Mouse (Mus musculus) G1E (cell line): ENCODE measurements around the gene Flvcr1. TPM values are rescaled to one million over a fixed set of nuclear protein-coding genes. Genes with fewer than 3 reads are reported as not detected.
"Not testable (repeated sequence)": the region's sequence is repeated elsewhere in the genome, so short reads cannot be mapped to it uniquely, and the experiment has no call there.

ENCODE experiments used
- ATAC-seq: 2 replicates; pipeline ENCODE4 v1.8.0; 2016; ENCODE audit warnings: mild to moderate bottlenecking; ENCODE audit not compliant: insufficient number of reproducible peaks, poor library complexity, low FRiP score, severe bottlenecking; ENCODE audit errors: extremely low read depth
- DNase-seq: peaks from one replicate; pipeline ENCODE4 v3.0.0; 2012; ENCODE audit warnings: low spot score
- H3K27me3 ChIP-seq: 2 replicates; pipeline ENCODE4 v1.6.1; 2012; ENCODE audit warnings: mild to moderate bottlenecking, low read length, inconsistent platforms; ENCODE audit not compliant: insufficient read depth
- H3K36me3 ChIP-seq: replicated peaks from 2 replicates; pipeline ENCODE3; 2012; ENCODE audit warnings: mild to moderate bottlenecking, inconsistent platforms
- H3K4me1 ChIP-seq: 2 replicates; pipeline ENCODE4 v1.6.1; 2012; ENCODE audit warnings: low read depth, low read length, inconsistent platforms, mixed read lengths; ENCODE audit not compliant: insufficient read depth
- H3K4me3 ChIP-seq: 2 replicates; pipeline ENCODE4 v1.5.1; 2012; ENCODE audit warnings: low read depth, mild to moderate bottlenecking, inconsistent platforms, low read length, moderate library complexity, mixed read lengths
- H3K9me3 ChIP-seq: replicated peaks from 2 replicates; pipeline ENCODE4 v1.6.1; 2012; ENCODE audit warnings: inconsistent platforms
- CTCF ChIP-seq: IDR thresholded peaks from 2 replicates; pipeline ENCODE4 v1.5.1; 2012; ENCODE audit warnings: low read depth, low read length, inconsistent platforms, mixed read lengths
- GATA1 ChIP-seq: IDR thresholded peaks from 2 replicates; pipeline ENCODE4 v1.6.1; 2012; ENCODE audit warnings: borderline replicate concordance, low read length, inconsistent platforms, mixed read lengths
- GATA2 ChIP-seq: IDR thresholded peaks from 2 replicates; pipeline ENCODE4 v1.6.1; 2012; ENCODE audit warnings: low read depth, low read length, inconsistent platforms, borderline replicate concordance
- POLR2AphosphoS5 ChIP-seq: IDR thresholded peaks from 2 replicates; pipeline ENCODE4 v1.6.1; 2012; ENCODE audit warnings: low read depth, low read length, inconsistent platforms; ENCODE audit not compliant: insufficient replicate concordance
- TAL1 ChIP-seq: conservative IDR thresholded peaks from 2 replicates; pipeline ENCODE4 v1.6.1; 2012; ENCODE audit warnings: low read depth, low read length, inconsistent platforms, mixed read lengths
- polyA plus RNA-seq: library from polyadenylated mRNA; stranded (reverse); fragments of >175 nt; gene quantifications from 2 replicates; pipeline ENCODE4 v1.2.3, GENCODE M21; 2012
- total RNA-seq, 2 experiments: library from RNA; stranded (forward) in 1 of 2; stranded (reverse) in 1 of 2; fragments of 200-1000 nt in 1 of 2; fragments of >200 nt in 1 of 2; fragmentation: Nextera tagmentation in 1 of 2; gene quantifications; 2 replicates each; pipeline ENCODE4 v1.2.3; 2014 to 2017

Gene Flvcr1
- total and polyA plus RNA-seq, 3 experiments = 8.2 to 22.5 (median 20.2) TPM

DNA sequence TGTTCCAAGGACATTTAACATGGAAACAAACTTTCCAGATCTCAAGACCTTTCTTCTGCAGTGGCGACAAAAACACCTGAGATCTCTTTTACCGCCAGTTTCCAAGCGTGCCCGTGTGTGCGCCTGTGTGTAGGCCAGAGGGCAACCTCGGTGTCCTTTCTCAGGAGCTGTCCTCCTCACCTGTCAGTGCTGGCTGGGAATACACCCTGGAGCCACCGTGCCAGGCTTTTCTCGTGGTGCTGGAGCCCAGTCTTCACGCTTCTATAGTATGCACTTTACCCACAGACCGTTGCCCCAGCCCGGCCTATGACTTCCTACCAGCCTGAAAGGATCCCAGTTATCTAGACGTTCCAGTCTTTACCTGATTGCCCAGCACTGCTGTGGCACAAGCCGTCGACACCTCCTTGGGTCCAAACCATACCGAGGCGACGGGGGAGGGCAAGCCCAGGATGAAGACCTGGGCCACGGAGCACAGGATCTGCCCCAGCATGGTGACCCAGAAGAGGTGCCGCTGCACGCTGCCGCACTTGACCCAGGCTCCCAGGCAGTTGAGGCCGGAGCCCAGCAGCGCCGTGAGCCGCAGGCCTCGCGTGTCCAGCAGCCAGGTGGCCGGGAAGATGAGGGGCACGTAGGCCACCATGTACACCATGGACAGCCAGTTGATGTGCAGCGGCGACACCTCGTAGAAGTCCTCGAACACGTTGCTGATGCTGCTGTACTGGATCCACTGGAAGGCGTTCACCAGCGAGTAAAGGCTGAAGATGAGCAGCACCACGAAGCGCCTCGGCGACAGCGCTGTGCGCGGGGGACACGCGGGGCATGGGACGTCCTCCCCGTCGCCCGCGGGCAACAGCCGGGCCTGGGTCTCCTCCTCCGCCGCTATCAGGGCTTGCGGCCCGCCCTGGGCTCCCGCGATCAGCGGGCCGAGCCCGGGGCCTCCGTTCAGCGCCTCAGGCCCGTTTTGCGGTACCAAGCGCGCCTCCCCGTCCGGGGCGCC lies 644 bp downstream of the Flvcr1 start:
- ATAC-seq = no peak
- DNase-seq = no peak
- peaks cover 26% of the 10 kb centered on the region for H3K4me1 ChIP-seq

DNA sequence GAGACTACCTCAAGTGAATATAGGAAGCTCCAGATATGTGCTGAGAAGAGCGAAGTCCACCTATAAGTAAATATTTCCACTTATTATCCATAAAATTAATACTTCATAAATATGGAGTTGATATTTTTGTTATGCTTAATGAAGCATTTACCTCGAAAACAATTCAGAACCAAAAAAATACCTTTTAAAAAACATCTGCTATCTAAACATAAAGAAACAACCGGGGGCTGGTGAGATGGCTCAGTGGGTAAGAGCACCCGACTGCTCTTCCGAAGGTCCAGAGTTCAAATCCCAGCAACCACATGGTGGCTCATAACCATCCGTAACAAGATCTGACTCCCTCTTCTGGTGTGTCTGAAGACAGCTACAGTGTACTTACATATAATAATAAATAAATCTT lies 2.2 kb downstream of the Flvcr1 start:
- not testable (repeated sequence) for H3K4me3 ChIP-seq, H3K9me3 ChIP-seq, ATAC-seq, DNase-seq, H3K27me3 ChIP-seq
- H3K36me3 ChIP-seq = peaks cover 28% of the 10 kb centered on the region
- H3K4me1 ChIP-seq = peaks cover 26% of the 10 kb centered on the region

More for the DNA sequence above, 644 bp downstream of the Flvcr1 start:
- Histone ChIP-seq H3K36me3 (peaks cover 17% of the 10 kb centered on the region), H3K9me3 (no peaks in the 10 kb centered on the region), H3K4me3 (peak overlapping the region; percentile 98), H3K27me3 (no peaks in the 10 kb centered on the region)
- TF ChIP-seq GATA2 (no peak), POLR2AphosphoS5 (no peak; the same call in 1 of the 2 replicates), GATA1 (no peak), CTCF (no peak), TAL1 (no peak)

DNA sequence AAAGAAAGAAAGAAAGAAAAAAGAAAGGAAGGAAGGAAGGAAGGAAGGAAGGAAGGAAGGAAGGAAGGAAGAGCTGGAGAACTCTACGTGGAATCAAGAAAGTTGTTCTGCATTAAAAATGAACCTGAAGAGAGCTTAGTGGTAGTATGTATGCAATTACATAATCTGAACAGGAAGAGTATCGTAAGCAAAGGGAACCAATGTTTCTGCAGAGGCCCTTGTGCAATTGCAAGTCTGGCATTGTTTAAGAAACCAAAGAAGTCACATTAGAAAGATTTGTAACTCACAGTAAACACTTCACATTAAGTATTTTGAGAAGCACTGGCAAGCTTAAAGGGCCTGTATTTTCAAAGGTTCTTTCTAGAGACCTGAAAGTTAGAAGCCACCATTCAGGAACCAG lies 2.8 kb downstream of the Flvcr1 start:
- Histone ChIP-seq H3K4me3 (no peak overlapping the region), H3K27me3 (no peaks in the 10 kb centered on the region), H3K9me3 (no peaks in the 10 kb centered on the region), H3K4me1 (peaks cover 26% of the 10 kb centered on the region), H3K36me3 (peaks cover 31% of the 10 kb centered on the region)
- DNase-seq (no peak), ATAC-seq (no peak)
- no peak for TF ChIP-seq TAL1

DNA sequence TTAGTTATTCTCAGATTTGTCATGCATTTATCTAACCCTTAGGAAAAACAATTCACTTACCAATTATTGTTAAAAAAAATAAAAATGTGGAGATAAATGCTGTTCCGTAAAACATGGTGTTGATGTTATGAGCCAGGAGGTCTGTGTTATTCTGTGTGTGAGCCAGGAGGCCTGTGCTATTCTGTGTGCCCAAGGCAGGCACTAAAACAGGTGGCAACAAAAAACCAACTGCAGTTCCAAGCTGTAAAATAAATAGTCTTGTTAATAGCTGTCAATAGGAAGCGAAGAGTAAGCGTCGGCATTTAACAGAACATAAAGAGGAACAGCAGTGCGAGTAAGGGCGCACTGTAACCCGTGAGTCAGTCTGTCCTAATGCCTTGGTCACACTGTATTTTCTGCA lies 4.9 kb downstream of the Flvcr1 start:
- H3K9me3 ChIP-seq = no peaks in the 10 kb centered on the region
- no peak for TF ChIP-seq TAL1
- TF ChIP-seq CTCF = no peak
- TF ChIP-seq POLR2AphosphoS5 = no peak
- TF ChIP-seq GATA1 = no peak
- TF ChIP-seq GATA2 = no peak
- H3K36me3 ChIP-seq = peaks cover 40% of the 10 kb centered on the region
- H3K4me1 ChIP-seq = peaks cover 14% of the 10 kb centered on the region
- ATAC-seq (no peak), DNase-seq (no peak)
- H3K4me3 ChIP-seq = no peak overlapping the region
- no peaks in the 10 kb centered on the region for H3K27me3 ChIP-seq

DNA sequence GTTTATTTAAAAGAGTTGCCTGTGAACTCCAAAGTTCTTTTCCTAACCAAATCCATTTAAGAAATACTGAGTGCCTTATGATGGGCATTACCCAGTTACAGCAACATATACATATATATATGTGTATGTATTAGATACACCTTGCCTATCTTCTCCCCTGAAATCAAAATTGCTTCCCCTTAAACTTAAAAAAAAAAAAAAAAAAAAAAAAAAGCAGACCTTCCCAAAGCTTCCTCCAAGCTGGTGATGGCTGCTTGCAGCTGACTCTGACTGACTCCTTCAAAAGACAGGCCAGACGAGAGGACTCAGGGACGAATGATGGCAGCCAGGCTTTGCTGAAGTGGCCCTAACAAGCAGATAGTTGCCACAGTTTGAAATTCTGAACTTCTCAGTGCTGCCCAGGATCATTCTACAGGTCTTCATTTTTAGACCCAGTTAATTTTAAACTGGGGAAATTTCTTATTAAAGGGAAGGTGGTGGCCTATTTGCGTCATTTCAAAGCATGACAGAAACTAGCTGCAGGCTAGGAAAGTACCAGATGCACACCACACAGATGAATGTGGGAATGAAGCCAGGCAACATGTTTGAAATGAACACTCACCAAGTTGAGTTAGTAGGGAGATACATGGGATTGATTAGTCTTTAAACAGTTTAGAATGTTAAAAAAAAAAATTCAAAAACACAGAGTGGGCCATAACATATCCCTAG lies 5.6 kb downstream of the Flvcr1 start:
- no peak for TF ChIP-seq CTCF
- no peak for TF ChIP-seq TAL1
- TF ChIP-seq POLR2AphosphoS5 = no peak
- no peak for TF ChIP-seq GATA2
- TF ChIP-seq GATA1 = no peak
- H3K4me1 ChIP-seq = peaks cover 10% of the 10 kb centered on the region
- DNase-seq (no peak), ATAC-seq (no peak)
- H3K4me3 ChIP-seq = no peak overlapping the region
- no peaks in the 10 kb centered on the region for H3K27me3 ChIP-seq
- H3K9me3 ChIP-seq = no peaks in the 10 kb centered on the region
- peaks cover 41% of the 10 kb centered on the region for H3K36me3 ChIP-seq

DNA sequence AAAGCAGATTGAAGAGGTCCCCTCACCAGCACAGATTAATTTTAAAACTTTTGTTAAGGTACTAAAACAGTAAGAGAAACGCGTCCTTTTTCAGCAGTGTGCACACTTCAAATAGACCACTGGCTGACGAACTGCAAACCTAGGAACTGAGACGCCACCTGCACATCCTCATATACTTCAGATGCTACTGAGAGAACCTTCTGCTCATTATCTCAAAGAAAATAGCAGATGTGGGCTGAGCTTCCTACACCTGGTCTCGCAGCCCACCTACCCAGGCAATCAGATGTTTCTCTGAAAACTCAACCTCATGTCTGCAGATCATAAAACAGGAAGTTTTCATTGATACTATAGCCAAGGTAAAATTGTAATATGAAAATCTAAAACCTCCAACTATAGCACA lies 6.2 kb downstream of the Flvcr1 start:
- Histone ChIP-seq H3K4me1 (peaks cover 4% of the 10 kb centered on the region), H3K9me3 (no peaks in the 10 kb centered on the region), H3K36me3 (peaks cover 45% of the 10 kb centered on the region), H3K4me3 (no peak overlapping the region), H3K27me3 (no peaks in the 10 kb centered on the region)
- no peak for TF ChIP-seq GATA2
- TF ChIP-seq TAL1 = no peak
- no peak for TF ChIP-seq CTCF
- TF ChIP-seq POLR2AphosphoS5 = no peak
- TF ChIP-seq GATA1 = no peak
- no peak for DNase-seq
- no peak for ATAC-seq
